In genomic region chrX:38462101-38462500, GRCm38 (mm10) we compare ENCODE assay signal across 23 mouse cellular contexts.
"Had no signal": no experiment of that assay in that cellular context is flagged by ENCODE, and none has a peak within 500 bp of the region (broad histone marks: within the 10 kb centered on the region; RNA-seq: fewer than 3 reads in every experiment).

No protein-coding gene starts in this region.

- H3K4me2 ChIP-seq: intestine, embryonic 15.5 days; limb, embryonic 13.5 days; liver, embryonic 12.5 days; liver, embryonic 15.5 days; lung, embryonic 15.5 days; midbrain, embryonic 13.5 days; stomach, embryonic 15.5 days had no signal

- H3K9me3 ChIP-seq: intestine, embryonic 15.5 days; limb, embryonic 10.5 days; limb, embryonic 13.5 days; liver, embryonic 12.5 days; liver, embryonic 15.5 days; lung, embryonic 15.5 days; megakaryocyte, embryonic 14.5 days; midbrain, embryonic 10.5 days; midbrain, embryonic 13.5 days; stomach, embryonic 15.5 days had no signal

- H3K4me3 ChIP-seq: intestine, embryonic 15.5 days; limb, embryonic 10.5 days; limb, embryonic 13.5 days; liver, embryonic 12.5 days; liver, embryonic 15.5 days; lung, embryonic 15.5 days; megakaryocyte, embryonic 14.5 days; midbrain, embryonic 10.5 days; midbrain, embryonic 13.5 days; stomach, embryonic 15.5 days had no signal

- H3K9ac ChIP-seq: intestine, embryonic 15.5 days; limb, embryonic 13.5 days; liver, embryonic 12.5 days; liver, embryonic 15.5 days; lung, embryonic 15.5 days; midbrain, embryonic 13.5 days; stomach, embryonic 15.5 days had no signal

- H3K27ac ChIP-seq: intestine, embryonic 15.5 days; kidney, postnatal 0 days; limb, embryonic 10.5 days; limb, embryonic 13.5 days; liver, embryonic 12.5 days; liver, embryonic 15.5 days; lung, embryonic 15.5 days; midbrain, embryonic 10.5 days; midbrain, embryonic 13.5 days; stomach, embryonic 15.5 days had no signal

- DNase-seq: kidney, adult 18-20 months; kidney, adult 9 months; kidney, postnatal 36 days; liver; lung, adult 18-20 months; lung, postnatal 10 days; lung, postnatal 36 days; right cerebral cortex, adult 18-20 months; right cerebral cortex, postnatal 14 days; right cerebral cortex, postnatal 4 days; thymus, postnatal 25 days had no signal

- H3K27me3 ChIP-seq: intestine, embryonic 15.5 days; limb, embryonic 13.5 days; liver, embryonic 12.5 days; liver, embryonic 15.5 days; lung, embryonic 15.5 days; megakaryocyte, embryonic 14.5 days; midbrain, embryonic 13.5 days; stomach, embryonic 15.5 days had no signal

- H3K4me1 ChIP-seq: intestine, embryonic 15.5 days; limb, embryonic 10.5 days; limb, embryonic 13.5 days; liver, embryonic 15.5 days; lung, embryonic 15.5 days; midbrain, embryonic 10.5 days; midbrain, embryonic 13.5 days; stomach, embryonic 15.5 days had no signal

- H3K36me3 ChIP-seq: intestine, embryonic 15.5 days; limb, embryonic 10.5 days; limb, embryonic 13.5 days; liver, embryonic 12.5 days; liver, embryonic 15.5 days; lung, embryonic 15.5 days; midbrain, embryonic 10.5 days; midbrain, embryonic 13.5 days; stomach, embryonic 15.5 days had no signal

- ATAC-seq: intestine, embryonic 15.5 days; liver, embryonic 12.5 days; midbrain, embryonic 13.5 days; midbrain, embryonic 16.5 days had no signal
